In the genomic region with DNA sequence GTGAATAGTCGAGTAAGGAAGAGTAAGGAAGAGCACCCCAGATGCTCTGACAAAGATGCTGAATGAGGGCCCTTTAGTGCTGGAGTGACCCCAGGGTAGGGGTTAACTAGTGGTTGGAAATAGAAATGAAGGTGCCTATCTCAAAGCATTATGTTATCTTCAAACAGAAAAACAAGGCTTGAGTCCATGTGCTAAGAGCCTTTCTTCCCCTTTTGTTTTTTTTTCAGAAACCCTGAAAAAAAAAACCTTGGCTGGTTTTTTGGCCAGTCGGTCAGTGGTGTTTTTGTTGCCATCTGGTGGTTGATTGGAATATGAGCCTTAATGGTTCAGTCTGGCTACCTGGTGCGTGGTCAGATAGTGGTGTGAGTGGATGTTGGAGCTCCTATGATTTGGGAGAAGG, we compare ENCODE assay signal across 8 mouse cellular contexts. TPM values are rescaled to one million over a fixed set of nuclear protein-coding genes. Genes with fewer than 3 reads are reported as not detected.
DNase-seq lines count a peak whose midpoint lies in the region; ATAC-seq and TF ChIP-seq lines count a peak whose summit lies in the region.

No protein-coding gene starts in this region.

- peak; percentile 67 for TF ChIP-seq CTCF in lung, postnatal 0 days (IDR thresholded peaks at IDR 0.05)
- TF ChIP-seq CTCF in lung, adult 2 months (IDR thresholded peaks at IDR 0.05; ENCODE audit: insufficient read depth, low read length), result no peak
- peak; percentile 47; the same call in 1 of the 2 replicates for TF ChIP-seq CTCF in cortical plate, adult 2 months (IDR thresholded peaks at IDR 0.05; ENCODE audit: extremely low read depth, insufficient read depth, low read length)

- TF ChIP-seq EP300 in lung, postnatal 0 days (IDR thresholded peaks at IDR 0.05), result no peak

- DNase-seq in frontal cortex, postnatal 14 days (ENCODE audit: low spot score in 2 of 2), result no peak
- DNase-seq in lung, postnatal 0 days (ENCODE audit: low spot score), result peak; percentile 72
- DNase-seq in lung, adult 2 months, result no peak
- peak; percentile 29 to 31 for DNase-seq in natural killer cell, adult 2 months (ENCODE audit: low spot score in 2 of 2)
- no peak for DNase-seq in adrenal gland, adult 18-20 months (ENCODE audit: low spot score in 2 of 2)

- TF ChIP-seq POLR2A in lung, adult 2 months (IDR thresholded peaks at IDR 0.05; ENCODE audit: borderline replicate concordance, extremely low read depth, low read depth, low read length), result no peak
- no peak for TF ChIP-seq POLR2A in cortical plate, adult 2 months (IDR thresholded peaks at IDR 0.05; ENCODE audit: extremely low read depth, insufficient read depth, low read length)

- H3K36me3 ChIP-seq in lung, postnatal 0 days (ENCODE audit: insufficient read depth, low read length), result no peaks in the 10 kb centered on the region

- no peak overlapping the region for H3K9ac ChIP-seq in lung, postnatal 0 days (replicated peaks; ENCODE audit: low read depth)

- H3K27me3 ChIP-seq in lung, postnatal 0 days (replicated peaks; ENCODE audit: insufficient read depth, low read length), result no peaks in the 10 kb centered on the region

- no peak overlapping the region for H3K4me2 ChIP-seq in lung, postnatal 0 days (replicated peaks; ENCODE audit: low read depth, low read length)

- WGBS in lung, postnatal 0 days, result 28% methylated on average over 3 of the region's 3 CpGs
- 31% methylated on average over 3 of the region's 3 CpGs for WGBS in lung, adult 2 months

- H3K4me1 ChIP-seq in lung, postnatal 0 days (ENCODE audit: insufficient read depth, low read depth, low read length), result no peaks in the 10 kb centered on the region
- H3K4me1 ChIP-seq in lung, adult 2 months (ENCODE audit: control insufficient read depth, insufficient read depth, low read length), result no peaks in the 10 kb centered on the region; the same call in 1 of the 2 replicates
- H3K4me1 ChIP-seq in cortical plate, adult 2 months (ENCODE audit: control insufficient read depth, insufficient read depth, low read length), result no peaks in the 10 kb centered on the region

- H3K9me3 ChIP-seq in lung, postnatal 0 days (ENCODE audit: low read length), result no peaks in the 10 kb centered on the region

- no peak overlapping the region for H3K4me3 ChIP-seq in lung, postnatal 0 days (ENCODE audit: low read depth, low read length)
- H3K4me3 ChIP-seq in lung, adult 2 months (replicated peaks; ENCODE audit: extremely low read depth, low read depth, low read length), result no peak overlapping the region
- H3K4me3 ChIP-seq in cortical plate, adult 2 months (ENCODE audit: insufficient read depth, low read length), result no peak overlapping the region

- ATAC-seq in frontal cortex, adult (ENCODE audit: low TSS enrichment), result peak; percentile 76
- no peak for ATAC-seq in lung, postnatal 0 days
- ATAC-seq in activated CD4-positive, CD25-positive, alpha-beta regulatory T cell, adult 4 months, result no peak

- no peak overlapping the region for H3K27ac ChIP-seq in lung, postnatal 0 days (ENCODE audit: low read length)
- no peak overlapping the region for H3K27ac ChIP-seq in cortical plate, adult 2 months (ENCODE audit: insufficient read depth, low read length)

RNA-seq across cellular contexts. Expression of a gene that starts 19.7 kb away (rescaled TPM):
- 0.87 and 0.93 TPM in 2 replicates for polyA plus RNA-seq in lung, postnatal 0 days (2015; fragmentation: Nextera tagmentation; extraction: Ambion mirVana)
- polyA plus RNA-seq in lung, adult 2 months (2012; rRNA removed), result 2.1 and 3.3 TPM in 2 replicates
- 45.3 TPM in 2 replicates for polyA plus RNA-seq in cortical plate, adult 2 months (2012; rRNA removed)
- total RNA-seq in adrenal gland, adult 18-20 months (2021), result 1 to 10 TPM in 1 of 2 experiments, under 1 TPM in 1; 0.66 to 1.1 TPM
- under 1 TPM; 0.10 to 0.13 TPM for polyA plus RNA-seq in activated CD4-positive, CD25-positive, alpha-beta regulatory T cell, adult 4 months (2017; shearing (Covaris generic))

RNA-seq across cellular contexts. Expression of a gene that starts 45.3 kb away (rescaled TPM):
- 2.7 and 4.2 TPM in 2 replicates for polyA plus RNA-seq in lung, postnatal 0 days (2015; fragmentation: Nextera tagmentation; extraction: Ambion mirVana)
- polyA plus RNA-seq in lung, adult 2 months (2012; rRNA removed), result 16.6 and 18.2 TPM in 2 replicates
- polyA plus RNA-seq in cortical plate, adult 2 months (2012; rRNA removed), result 5.6 and 6.6 TPM in 2 replicates
- total RNA-seq in adrenal gland, adult 18-20 months (2021), result 1 to 10 TPM in 1 of 2 experiments, under 1 TPM in 1; 0.83 to 1.3 TPM
- 10 to 100 TPM in 1 of 2 experiments, 1 to 10 TPM in 1; 9.3 to 10.1 TPM for polyA plus RNA-seq in activated CD4-positive, CD25-positive, alpha-beta regulatory T cell, adult 4 months (2017; shearing (Covaris generic))

Comparison
In these comparisons a context has a peak if more than half of its experiments do, and no peak if none do; other contexts are left out.
1. DNase-seq: peak in lung, postnatal 0 days (single experiment) and natural killer cell, adult 2 months (2 of 2); none in frontal cortex, postnatal 14 days (0 of 2), lung, adult 2 months (single experiment) and adrenal gland, adult 18-20 months (0 of 2).
2. RNA of a gene that starts 19.7 kb away (polyA plus RNA-seq): 45.3 TPM in cortical plate, adult 2 months; 2.1 to 3.3 TPM in lung, adult 2 months, 0.87 to 0.93 TPM in lung, postnatal 0 days and 0.10 to 0.13 TPM in activated CD4-positive, CD25-positive, alpha-beta regulatory T cell, adult 4 months; every median in the first group is over 10 times any median in the second.